12 mouse cellular contexts compared by ENCODE assay signal in genomic region chr9:20703832-20704380, GRCm38 (mm10). TPM values are rescaled to one million over a fixed set of nuclear protein-coding genes. Genes with fewer than 3 reads are reported as not detected.
DNase-seq lines count a peak whose midpoint lies in the region; ATAC-seq lines count a peak whose summit lies in the region.
"Had no signal": no experiment of that assay in that cellular context is flagged by ENCODE, and none has a peak within 500 bp of the region (broad histone marks: within the 10 kb centered on the region; RNA-seq: fewer than 3 reads in every experiment).

No protein-coding gene starts in this region.

- peak overlapping the region; percentile 35 for H3K27ac ChIP-seq in neural tube, embryonic 11.5 days (ENCODE audit: low read depth, low read length)
- H3K27ac ChIP-seq in forebrain, embryonic 15.5 days (replicated peaks): peak overlapping the region; percentile 67
- peak overlapping the region; percentile 75 for H3K27ac ChIP-seq in hindbrain, embryonic 11.5 days (ENCODE audit: low read depth, low read length)
- H3K27ac ChIP-seq in neural tube, embryonic 12.5 days: peak overlapping the region; percentile 54; the same call in 1 of the 2 replicates
- H3K27ac ChIP-seq in liver, embryonic 11.5 days (ENCODE audit: low read depth, low read length): no peak overlapping the region
- H3K27ac ChIP-seq: intestine, embryonic 15.5 days had no signal

- no peak overlapping the region for H3K4me2 ChIP-seq in neural tube, embryonic 11.5 days (ENCODE audit: low read depth)
- no peak overlapping the region for H3K4me2 ChIP-seq in forebrain, embryonic 15.5 days (replicated peaks)
- no peak overlapping the region for H3K4me2 ChIP-seq in hindbrain, embryonic 11.5 days (replicated peaks; ENCODE audit: low read depth, low read length)
- H3K4me2 ChIP-seq in neural tube, embryonic 12.5 days (replicated peaks): peak overlapping the region; percentile 31
- H3K4me2 ChIP-seq in liver, embryonic 11.5 days: no peak overlapping the region
- H3K4me2 ChIP-seq: intestine, embryonic 15.5 days; lung, embryonic 14.5 days had no signal

- H3K4me3 ChIP-seq in neural tube, embryonic 11.5 days (ENCODE audit: low read depth, low read length): no peak overlapping the region
- no peak overlapping the region for H3K4me3 ChIP-seq in forebrain, embryonic 15.5 days
- H3K4me3 ChIP-seq in hindbrain, embryonic 11.5 days (ENCODE audit: low read depth, low read length): no peak overlapping the region
- H3K4me3 ChIP-seq in neural tube, embryonic 12.5 days: no peak overlapping the region
- H3K4me3 ChIP-seq in liver, embryonic 11.5 days (ENCODE audit: low read depth, low read length): no peak overlapping the region
- H3K4me3 ChIP-seq: intestine, embryonic 15.5 days had no signal

- 41% methylated on average over 8 of the region's 8 CpGs for WGBS in neural tube, embryonic 11.5 days
- WGBS in forebrain, embryonic 15.5 days: 29% methylated on average over 8 of the region's 8 CpGs
- WGBS in hindbrain, embryonic 11.5 days: 30% methylated on average over 8 of the region's 8 CpGs
- WGBS in neural tube, embryonic 12.5 days: 34% methylated on average over 8 of the region's 8 CpGs
- WGBS in liver, embryonic 11.5 days: 64% methylated on average over 8 of the region's 8 CpGs

- H3K36me3 ChIP-seq in neural tube, embryonic 11.5 days (ENCODE audit: control insufficient read depth, insufficient read depth, low read length): no peaks in the 10 kb centered on the region
- H3K36me3 ChIP-seq in forebrain, embryonic 15.5 days: no peaks in the 10 kb centered on the region
- no peaks in the 10 kb centered on the region for H3K36me3 ChIP-seq in hindbrain, embryonic 11.5 days (ENCODE audit: control insufficient read depth, insufficient read depth, low read length)
- H3K36me3 ChIP-seq in neural tube, embryonic 12.5 days: peaks cover 3% of the 10 kb centered on the region; the same call in 1 of the 2 replicates
- H3K36me3 ChIP-seq in liver, embryonic 11.5 days (ENCODE audit: control insufficient read depth, insufficient read depth, low read length): no peaks in the 10 kb centered on the region
- H3K36me3 ChIP-seq: intestine, embryonic 15.5 days had no signal

- peak; percentile 82 for ATAC-seq in neural tube, embryonic 11.5 days (ENCODE audit: insufficient read depth, low FRiP score, low TSS enrichment)
- ATAC-seq in forebrain, embryonic 15.5 days (replicated peaks): peak; percentile 65
- peak; percentile 82 for ATAC-seq in hindbrain, embryonic 11.5 days (ENCODE audit: low FRiP score)
- peak; percentile 76 for ATAC-seq in neural tube, embryonic 12.5 days (ENCODE audit: low FRiP score, low read depth)
- no peak for ATAC-seq in liver, embryonic 11.5 days (replicated peaks; ENCODE audit: low FRiP score)
- ATAC-seq: intestine, embryonic 15.5 days had no signal

- peak; percentile 51 for DNase-seq in neural tube, embryonic 11.5 days (ENCODE audit: low spot score)
- DNase-seq in neural tube, embryonic 10.5 days (ENCODE audit: extremely low spot score, low spot score): no peak
- peak; percentile 55 for DNase-seq in hindbrain, embryonic 11.5 days (ENCODE audit: low spot score)
- DNase-seq in liver, embryonic 11.5 days (ENCODE audit: low spot score): no peak
- DNase-seq in lung, postnatal 14 days: no peak
- DNase-seq in urinary bladder, postnatal 4 days (ENCODE audit: low spot score in 2 of 2): no peak
- DNase-seq: cerebellum, adult 11 months; heart, adult 11 months; lung, embryonic 14.5 days had no signal

- H3K27me3 ChIP-seq in neural tube, embryonic 11.5 days (ENCODE audit: control insufficient read depth, insufficient read depth, low read length): no peaks in the 10 kb centered on the region
- no peaks in the 10 kb centered on the region for H3K27me3 ChIP-seq in forebrain, embryonic 15.5 days
- H3K27me3 ChIP-seq in hindbrain, embryonic 11.5 days (ENCODE audit: control insufficient read depth, insufficient read depth, low read length): no peaks in the 10 kb centered on the region
- H3K27me3 ChIP-seq in neural tube, embryonic 12.5 days (replicated peaks): no peaks in the 10 kb centered on the region
- H3K27me3 ChIP-seq in liver, embryonic 11.5 days (replicated peaks; ENCODE audit: control insufficient read depth, insufficient read depth, low read length): no peaks in the 10 kb centered on the region
- H3K27me3 ChIP-seq: intestine, embryonic 15.5 days had no signal

- H3K4me1 ChIP-seq in neural tube, embryonic 11.5 days (ENCODE audit: control insufficient read depth, insufficient read depth, low read length): peaks cover 6% of the 10 kb centered on the region
- H3K4me1 ChIP-seq in forebrain, embryonic 15.5 days: peaks cover 12% of the 10 kb centered on the region
- H3K4me1 ChIP-seq in hindbrain, embryonic 11.5 days (replicated peaks; ENCODE audit: control insufficient read depth, insufficient read depth, low read length): no peaks in the 10 kb centered on the region
- peaks cover 14% of the 10 kb centered on the region for H3K4me1 ChIP-seq in neural tube, embryonic 12.5 days
- H3K4me1 ChIP-seq in liver, embryonic 11.5 days (replicated peaks; ENCODE audit: control insufficient read depth, insufficient read depth, low read length): no peaks in the 10 kb centered on the region
- H3K4me1 ChIP-seq: intestine, embryonic 15.5 days had no signal

- H3K9ac ChIP-seq in neural tube, embryonic 11.5 days (ENCODE audit: low read length): no peak overlapping the region
- no peak overlapping the region for H3K9ac ChIP-seq in forebrain, embryonic 15.5 days (replicated peaks)
- no peak overlapping the region for H3K9ac ChIP-seq in hindbrain, embryonic 11.5 days (ENCODE audit: low read depth, low read length)
- H3K9ac ChIP-seq in neural tube, embryonic 12.5 days: no peak overlapping the region
- no peak overlapping the region for H3K9ac ChIP-seq in liver, embryonic 11.5 days (ENCODE audit: low read depth, low read length)
- H3K9ac ChIP-seq: intestine, embryonic 15.5 days; lung, embryonic 14.5 days had no signal

- H3K9me3 ChIP-seq in neural tube, embryonic 11.5 days (ENCODE audit: control insufficient read depth, low read length): no peaks in the 10 kb centered on the region
- no peaks in the 10 kb centered on the region for H3K9me3 ChIP-seq in forebrain, embryonic 15.5 days
- H3K9me3 ChIP-seq in hindbrain, embryonic 11.5 days (ENCODE audit: control insufficient read depth, low read length): no peaks in the 10 kb centered on the region
- H3K9me3 ChIP-seq in neural tube, embryonic 12.5 days: no peaks in the 10 kb centered on the region; the same call in 1 of the 2 replicates
- no peaks in the 10 kb centered on the region for H3K9me3 ChIP-seq in liver, embryonic 11.5 days (ENCODE audit: control insufficient read depth, low read length)
- H3K9me3 ChIP-seq: intestine, embryonic 15.5 days had no signal

RNA-seq across cellular contexts. Expression of gene Olfm2, which starts 42.2 kb away (rescaled TPM):
- 76.1 and 88.4 TPM in 2 replicates for polyA plus RNA-seq in neural tube, embryonic 11.5 days (2014; fragmentation: Nextera tagmentation; extraction: Ambion mirVana)
- polyA plus RNA-seq in forebrain, embryonic 15.5 days (2015; fragmentation: Nextera tagmentation; extraction: Ambion mirVana): 121 and 123 TPM in 2 replicates
- 64.4 and 65.1 TPM in 2 replicates for polyA plus RNA-seq in hindbrain, embryonic 11.5 days (2014; fragmentation: Nextera tagmentation; extraction: Ambion mirVana)
- 89.8 and 93.4 TPM in 2 replicates for polyA plus RNA-seq in neural tube, embryonic 12.5 days (2016; fragmentation: Nextera tagmentation; extraction: Ambion mirVana)
- 1.2 and 1.3 TPM in 2 replicates for polyA plus RNA-seq in liver, embryonic 11.5 days (2014; fragmentation: Nextera tagmentation; extraction: Ambion mirVana)

RNA-seq across cellular contexts. Expression of gene Pin1, which starts 52.0 kb away (rescaled TPM):
- polyA plus RNA-seq in neural tube, embryonic 11.5 days (2014; fragmentation: Nextera tagmentation; extraction: Ambion mirVana): 68.7 and 71.6 TPM in 2 replicates
- 62.4 and 64.9 TPM in 2 replicates for polyA plus RNA-seq in forebrain, embryonic 15.5 days (2015; fragmentation: Nextera tagmentation; extraction: Ambion mirVana)
- 65.2 and 65.9 TPM in 2 replicates for polyA plus RNA-seq in hindbrain, embryonic 11.5 days (2014; fragmentation: Nextera tagmentation; extraction: Ambion mirVana)
- 52.8 and 56.0 TPM in 2 replicates for polyA plus RNA-seq in neural tube, embryonic 12.5 days (2016; fragmentation: Nextera tagmentation; extraction: Ambion mirVana)
- 58.8 and 59.7 TPM in 2 replicates for polyA plus RNA-seq in liver, embryonic 11.5 days (2014; fragmentation: Nextera tagmentation; extraction: Ambion mirVana)

RNA-seq across cellular contexts. Expression of gene Fbxl12, which starts 59.3 kb away (rescaled TPM):
- 15.3 and 15.8 TPM in 2 replicates for polyA plus RNA-seq in neural tube, embryonic 11.5 days (2014; fragmentation: Nextera tagmentation; extraction: Ambion mirVana)
- 16.3 and 16.4 TPM in 2 replicates for polyA plus RNA-seq in forebrain, embryonic 15.5 days (2015; fragmentation: Nextera tagmentation; extraction: Ambion mirVana)
- 12.6 and 14.3 TPM in 2 replicates for polyA plus RNA-seq in hindbrain, embryonic 11.5 days (2014; fragmentation: Nextera tagmentation; extraction: Ambion mirVana)
- polyA plus RNA-seq in neural tube, embryonic 12.5 days (2016; fragmentation: Nextera tagmentation; extraction: Ambion mirVana): 19.4 and 19.9 TPM in 2 replicates
- polyA plus RNA-seq in liver, embryonic 11.5 days (2014; fragmentation: Nextera tagmentation; extraction: Ambion mirVana): 8.1 and 9.1 TPM in 2 replicates

Comparison
In these comparisons a context has a peak if more than half of its experiments do, and no peak if none do; other contexts are left out.
1. DNase-seq: peak in neural tube, embryonic 11.5 days (single experiment) and hindbrain, embryonic 11.5 days (single experiment); none in neural tube, embryonic 10.5 days (single experiment), liver, embryonic 11.5 days (single experiment), lung, postnatal 14 days (single experiment) and urinary bladder, postnatal 4 days (0 of 2).
2. RNA of gene Olfm2, which starts 42.2 kb away (polyA plus RNA-seq): 121 to 123 TPM in forebrain, embryonic 15.5 days, 89.8 to 93.4 TPM in neural tube, embryonic 12.5 days, 76.1 to 88.4 TPM in neural tube, embryonic 11.5 days and 64.4 to 65.1 TPM in hindbrain, embryonic 11.5 days; 1.2 to 1.3 TPM in liver, embryonic 11.5 days; every median in the first group is over 10 times any median in the second.